Mouse (Mus musculus): ENCODE data around the gene Spink2.
"Not testable (repeated sequence)": the region's sequence is repeated elsewhere in the genome, so short reads cannot be mapped to it uniquely, and the experiment has no call there.

Spink2 gene

GRCm38 (mm10) chr5:77200695-77201094 lies 10.6 kb downstream of the Spink2 start:
- in situ Hi-C loops (cut with MboI; ENCODE audit: low sequenced_read_pairs): no loop called here

GRCm38 (mm10) chr5:77193951-77194350 lies 17.3 kb downstream of the Spink2 start:
- in situ Hi-C loops (cut with MboI; ENCODE audit: low sequenced_read_pairs): no loop called here

- in situ Hi-C loops (cut with MboI; ENCODE audit: low sequenced_read_pairs): no loop called here
Measured at GRCm38 (mm10) chr5:77193266-77193665, 18.0 kb downstream of the Spink2 start.

GRCm38 (mm10) chr5:77191631-77192030 lies 19.6 kb downstream of the Spink2 start:
- in situ Hi-C loops (cut with MboI; ENCODE audit: low sequenced_read_pairs): no loop called here

- in situ Hi-C loops (cut with MboI; ENCODE audit: low sequenced_read_pairs): no loop called here
Measured at GRCm38 (mm10) chr5:77191106-77191505, 20.2 kb downstream of the Spink2 start.

GRCm38 (mm10) chr5:77188738-77189137 lies 22.5 kb downstream of the Spink2 start:
- in situ Hi-C loops (cut with MboI; ENCODE audit: low sequenced_read_pairs): no loop called here

- in situ Hi-C loops (cut with MboI; ENCODE audit: low sequenced_read_pairs): no loop called here
Measured at GRCm38 (mm10) chr5:77185351-77185750, 25.9 kb downstream of the Spink2 start.

- in situ Hi-C loops (cut with MboI; ENCODE audit: low sequenced_read_pairs): not testable (repeated sequence)
Measured at GRCm38 (mm10) chr5:77183876-77184275, 27.4 kb downstream of the Spink2 start.

- in situ Hi-C loops (cut with MboI; ENCODE audit: low sequenced_read_pairs): no loop called here
Measured at GRCm38 (mm10) chr5:77183338-77183737, 27.9 kb downstream of the Spink2 start.

- in situ Hi-C loops (cut with MboI; ENCODE audit: low sequenced_read_pairs): no loop called here
Measured at GRCm38 (mm10) chr5:77181508-77181907, 29.8 kb downstream of the Spink2 start.

- in situ Hi-C loops (cut with MboI; ENCODE audit: low sequenced_read_pairs): no loop called here
Measured at GRCm38 (mm10) chr5:77178976-77179375, 32.3 kb downstream of the Spink2 start.

GRCm38 (mm10) chr5:77178008-77178407 lies 33.3 kb downstream of the Spink2 start:
- in situ Hi-C loops (cut with MboI; ENCODE audit: low sequenced_read_pairs): no loop called here

- in situ Hi-C loops (cut with MboI; ENCODE audit: low sequenced_read_pairs): no loop called here
Measured at GRCm38 (mm10) chr5:77174779-77175178, 36.5 kb downstream of the Spink2 start.

GRCm38 (mm10) chr5:77170593-77170992 lies 40.7 kb downstream of the Spink2 start:
- in situ Hi-C loops (cut with MboI; ENCODE audit: low sequenced_read_pairs): no loop called here

GRCm38 (mm10) chr5:77167306-77167945 lies 43.8 kb downstream of the Spink2 start:
- in situ Hi-C loops (cut with MboI; ENCODE audit: low sequenced_read_pairs): no loop called here

GRCm38 (mm10) chr5:77165703-77166625 lies 45.3 kb downstream of the Spink2 start:
- in situ Hi-C loops (cut with MboI; ENCODE audit: low sequenced_read_pairs): no loop called here

GRCm38 (mm10) chr5:77163597-77163996 lies 47.7 kb downstream of the Spink2 start:
- in situ Hi-C loops (cut with MboI; ENCODE audit: low sequenced_read_pairs): no loop called here

- in situ Hi-C loops (cut with MboI; ENCODE audit: low sequenced_read_pairs): no loop called here
Measured at GRCm38 (mm10) chr5:77162566-77162965, 48.7 kb downstream of the Spink2 start.

GRCm38 (mm10) chr5:77157777-77158540 lies 53.3 kb downstream of the Spink2 start:
- in situ Hi-C loops (cut with MboI; ENCODE audit: low sequenced_read_pairs): no loop called here

- in situ Hi-C loops (cut with MboI; ENCODE audit: low sequenced_read_pairs): no loop called here
Measured at GRCm38 (mm10) chr5:77156938-77157337, 54.3 kb downstream of the Spink2 start.

- in situ Hi-C loops (cut with MboI; ENCODE audit: low sequenced_read_pairs): no loop called here
Measured at GRCm38 (mm10) chr5:77155526-77155925, 55.7 kb downstream of the Spink2 start.
